Mouse (Mus musculus) ES-Bruce4 (cell line): Measurements from ENCODE around the gene Ino80d.

ENCODE experiments used
- CTCF ChIP-seq: IDR thresholded peaks from one replicate; pipeline ENCODE4 v1.8.1; 2011; ENCODE audit warnings: low read depth, low read length
- POLR2A ChIP-seq: IDR thresholded peaks from one replicate; pipeline ENCODE4 v1.8.1; 2011; ENCODE audit warnings: low read length; ENCODE audit not compliant: insufficient read depth

- no peak for TF ChIP-seq CTCF
- TF ChIP-seq POLR2A: no peak
Measured at GRCm38 (mm10) chr1:62987561-62987960, 126.9 kb downstream of the Ino80d start.
